Mouse (Mus musculus) liver, embryonic 14.5 days (tissue): ENCODE results near the gene Fam221b. TPM values are rescaled to one million over a fixed set of nuclear protein-coding genes. Genes with fewer than 3 reads are reported as not detected.

ENCODE experiments used
- ATAC-seq: fragments of 200-750 bp; cut with Nextera tagmentation; 2 replicates; pipeline ENCODE4 v1.8.0; 2017; ENCODE audit warnings: moderate number of reproducible peaks, mild to moderate bottlenecking, moderate library complexity; ENCODE audit not compliant: insufficient read depth
- DNase-seq, 3 experiments: peaks; one replicate each; pipeline ENCODE4 v3.0.0-alpha.2; 2012 to 2013; ENCODE audit warnings: low read depth in 3 of 3, low spot score in 3 of 3
- H3K27ac ChIP-seq: fragments of 300-500 bp; sonication (generic); 2 replicates; pipeline ENCODE4 v1.5.1; 2014; ENCODE audit warnings: moderate library complexity, mild to moderate bottlenecking, control low read depth, inconsistent platforms
- H3K27me3 ChIP-seq: fragments of 300-500 bp; sonication (generic); 2 replicates; pipeline ENCODE4 v1.6.1; 2014; ENCODE audit warnings: mild to moderate bottlenecking, low read length, moderate library complexity; ENCODE audit not compliant: control insufficient read depth, insufficient read depth
- H3K36me3 ChIP-seq: fragments of 300-500 bp; sonication (generic); replicated peaks from 2 replicates; pipeline ENCODE4 v1.6.1; 2014; ENCODE audit warnings: low read depth; ENCODE audit not compliant: control insufficient read depth, insufficient read depth
- H3K4me1 ChIP-seq, 2 experiments: fragments of 200-500 bp in 1 of 2; fragments of 300-500 bp in 1 of 2; sonication (generic) in 1 of 2; replicated peaks; 2 replicates each; pipeline ENCODE4 v1.6.1; 2012 to 2014; ENCODE audit warnings: antibody characterized with exemption in 1 of 2, inconsistent platforms in 1 of 2, low read length in 1 of 2; ENCODE audit not compliant: control insufficient read depth in 2 of 2, insufficient read depth in 2 of 2
- H3K4me2 ChIP-seq: fragments of 300-500 bp; sonication (generic); 2 replicates; pipeline ENCODE4 v1.6.1; 2014; ENCODE audit warnings: low read depth, mild to moderate bottlenecking, control low read depth, moderate library complexity
- H3K4me3 ChIP-seq, 2 experiments: fragments of 200-500 bp in 1 of 2; fragments of 300-500 bp in 1 of 2; sonication (generic) in 1 of 2; 2 replicates each; pipeline ENCODE4 v1.5.1; 2012 to 2014; ENCODE audit warnings: low read depth in 2 of 2, low read length in 2 of 2, mild to moderate bottlenecking in 2 of 2, control low read depth in 1 of 2, inconsistent platforms in 1 of 2, moderate library complexity in 1 of 2; ENCODE audit not compliant: insufficient read depth in 1 of 2
- H3K9ac ChIP-seq: fragments of 300-500 bp; sonication (generic); replicated peaks from 2 replicates; pipeline ENCODE4 v1.6.1; 2014; ENCODE audit warnings: mild to moderate bottlenecking, control low read depth, moderate library complexity
- H3K9me3 ChIP-seq: fragments of 300-500 bp; sonication (generic); 2 replicates; pipeline ENCODE4 v1.6.1; 2016; ENCODE audit warnings: low read length, mixed read lengths; ENCODE audit not compliant: control insufficient read depth
- CTCF ChIP-seq: IDR thresholded peaks from 2 replicates; pipeline ENCODE4 v1.5.1; 2016; ENCODE audit warnings: antibody characterized with exemption, low read depth, control low read depth
- EP300 ChIP-seq: IDR thresholded peaks from 2 replicates; pipeline ENCODE4 v1.6.1; 2016; ENCODE audit warnings: antibody characterized with exemption, low read depth
- WGBS: fragments of 180-500 bp; shearing (Covaris S2); extraction: QIAGEN DNeasy Blood & Tissue Kit; methylation state at CpG from one replicate; pipeline ENCODE4 v1.1.7; 2014; ENCODE audit not compliant: insufficient replicate concordance; 5-methylcytosine and 5-hydroxymethylcytosine counted together
- polyA plus RNA-seq, 2 experiments: library from polyadenylated mRNA; depleted of rRNA in 1 of 2; stranded (reverse) in 1 of 2; unstranded in 1 of 2; fragments of >200 nt; fragmentation: Nextera tagmentation in 1 of 2; extraction: Ambion mirVana in 1 of 2; gene quantifications; 2 replicates each; pipeline versions ENCODE4 v1.2.1 to v1.2.3; 2012 to 2014

The Fam221b gene
- polyA plus RNA-seq, 2 experiments, result 0.02 to 1.7 TPM

DNA sequence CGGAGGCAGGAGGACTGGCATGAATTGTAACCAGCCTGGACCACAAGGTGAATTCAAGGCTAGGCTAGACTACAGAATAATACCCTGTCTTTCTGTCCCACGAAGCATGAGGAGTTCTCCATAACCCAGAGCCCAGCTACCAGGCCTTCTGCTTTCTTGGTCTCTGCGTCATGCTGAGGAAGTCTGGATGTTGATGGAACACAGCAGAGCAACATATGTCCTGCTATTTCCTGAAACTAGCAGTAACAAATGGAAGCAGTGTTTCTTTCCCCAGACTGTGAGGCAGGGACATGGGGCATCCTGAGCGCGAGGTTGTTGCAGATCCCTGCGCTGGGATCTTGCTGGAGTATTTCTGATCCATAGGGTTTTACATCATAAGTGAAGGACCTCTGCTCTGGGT, 9.6 kb upstream of the Fam221b start:
- H3K4me2 ChIP-seq, result no peak overlapping the region
- no peak for DNase-seq
- TF ChIP-seq EP300, result no peak
- H3K27ac ChIP-seq, result no peak overlapping the region
- WGBS, result 71% methylated on average over 6 of the region's 6 CpGs
- no peak for ATAC-seq
- no peaks in the 10 kb centered on the region for H3K4me1 ChIP-seq
- no peaks in the 10 kb centered on the region for H3K9me3 ChIP-seq
- H3K9ac ChIP-seq, result no peak overlapping the region
- no peaks in the 10 kb centered on the region for H3K36me3 ChIP-seq
- no peaks in the 10 kb centered on the region for H3K27me3 ChIP-seq
- H3K4me3 ChIP-seq, result no peak overlapping the region

DNA sequence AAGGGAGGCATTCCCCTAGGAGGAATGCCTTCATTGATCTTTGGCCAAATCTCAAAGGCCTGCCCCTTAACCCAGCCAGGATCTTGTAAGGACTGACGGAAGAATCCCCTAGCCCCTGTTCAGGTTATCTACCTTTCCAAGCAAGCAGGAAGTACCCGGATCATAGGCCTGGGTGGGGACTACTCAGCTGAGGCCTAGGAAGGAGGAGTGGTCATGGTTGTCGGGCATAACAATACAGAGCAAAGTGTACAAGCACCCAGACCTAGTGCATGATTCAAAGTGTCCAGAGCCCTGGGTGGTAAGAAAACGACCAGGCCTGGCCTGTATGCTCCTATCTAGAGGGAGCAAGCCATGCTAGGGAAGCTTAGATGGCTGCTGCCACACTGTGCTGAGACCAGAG, 6.7 kb upstream of the Fam221b start:
- H3K9ac ChIP-seq, result no peak overlapping the region
- no peaks in the 10 kb centered on the region; the same call in 1 of the 2 replicates for H3K27me3 ChIP-seq
- TF ChIP-seq CTCF (no peak), EP300 (no peak)
- WGBS, result 55% methylated on average over 4 of the region's 4 CpGs
- no peaks in the 10 kb centered on the region for H3K36me3 ChIP-seq
- no peak for DNase-seq
- no peak overlapping the region for H3K4me3 ChIP-seq
- no peaks in the 10 kb centered on the region for H3K4me1 ChIP-seq
- no peak for ATAC-seq
- H3K9me3 ChIP-seq, result no peaks in the 10 kb centered on the region
- H3K27ac ChIP-seq, result no peak overlapping the region
- H3K4me2 ChIP-seq, result no peak overlapping the region

DNA sequence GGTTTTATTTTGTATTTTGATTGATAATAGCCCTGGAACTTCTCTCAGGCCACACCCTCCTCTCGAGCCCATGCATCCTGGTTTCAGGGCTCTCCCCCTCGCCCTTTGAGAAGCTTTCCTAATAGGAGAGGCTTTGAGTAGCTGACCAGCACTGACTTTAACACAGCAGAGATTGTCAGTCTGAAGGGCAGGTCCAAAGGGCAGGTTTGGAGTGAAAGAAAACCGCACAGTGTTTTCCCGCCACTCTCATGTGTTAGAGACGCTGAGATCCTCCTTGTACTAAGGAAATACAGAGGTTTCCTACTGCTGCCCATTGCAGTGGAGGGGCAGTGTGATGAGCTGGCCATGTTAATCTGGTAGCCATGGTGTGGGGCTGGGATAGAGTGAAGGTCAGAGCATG, 6.0 kb upstream of the Fam221b start:
- Histone ChIP-seq H3K9ac (no peak overlapping the region), H3K36me3 (no peaks in the 10 kb centered on the region), H3K27ac (no peak overlapping the region), H3K27me3 (no peaks in the 10 kb centered on the region; the same call in 1 of the 2 replicates), H3K4me1 (no peaks in the 10 kb centered on the region), H3K4me2 (no peak overlapping the region), H3K9me3 (no peaks in the 10 kb centered on the region), H3K4me3 (no peak overlapping the region)
- DNase-seq (no peak), ATAC-seq (no peak)
- 43% methylated on average over 5 of the region's 5 CpGs for WGBS
- TF ChIP-seq EP300 (no peak), CTCF (no peak)

DNA sequence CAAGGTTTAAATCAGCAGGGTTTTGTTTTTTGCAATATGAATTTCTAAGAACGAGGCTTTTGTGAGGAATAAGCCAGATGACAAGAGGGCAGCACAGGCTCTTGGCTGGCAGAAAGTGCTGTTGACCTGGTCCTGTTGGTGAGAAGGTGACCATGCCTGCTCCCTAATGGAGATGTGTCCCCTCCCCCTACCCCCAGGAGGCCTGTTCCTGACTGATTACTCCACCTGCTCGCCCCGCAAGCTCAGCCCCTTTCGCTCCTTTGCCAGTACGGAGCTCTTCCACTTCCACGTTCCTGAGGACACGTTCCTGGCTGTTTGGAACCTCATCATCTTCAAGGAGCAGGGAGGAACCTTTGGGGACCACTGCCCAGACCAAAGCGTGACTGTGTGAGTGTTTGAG, 4.8 kb upstream of the Fam221b start:
- Histone ChIP-seq H3K9ac (no peak overlapping the region), H3K27ac (no peak overlapping the region), H3K9me3 (no peaks in the 10 kb centered on the region), H3K4me3 (no peak overlapping the region), H3K27me3 (no peaks in the 10 kb centered on the region; the same call in 1 of the 2 replicates), H3K4me1 (peaks cover under 1 to 5% of the 10 kb centered on the region in 2 experiments), H3K4me2 (no peak overlapping the region), H3K36me3 (no peaks in the 10 kb centered on the region)
- no peak for ATAC-seq
- 62% methylated on average over 8 of the region's 8 CpGs for WGBS
- TF ChIP-seq EP300 (no peak), CTCF (no peak)
- DNase-seq, result no peak

DNA sequence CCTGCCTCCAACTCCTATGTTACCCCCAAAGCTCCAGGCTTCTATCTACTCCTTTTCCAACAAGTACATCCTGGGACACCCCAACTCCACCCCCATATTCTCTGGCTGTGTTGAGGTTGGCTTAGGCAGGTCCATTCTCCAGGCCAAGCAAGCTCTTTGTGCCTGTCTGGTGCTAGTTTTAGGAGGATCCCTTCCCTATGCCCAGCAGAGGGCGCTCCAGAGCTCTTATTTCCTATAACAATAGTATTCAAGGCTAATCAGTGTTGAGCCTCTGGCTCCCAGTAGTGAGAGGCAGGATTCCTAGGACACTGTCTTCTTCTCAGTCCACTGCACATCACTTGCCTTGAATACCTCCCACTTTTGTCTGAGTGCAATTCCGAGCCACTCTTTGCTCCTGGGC, 3.1 kb upstream of the Fam221b start:
- no peak for TF ChIP-seq EP300
- peak; percentile 86 for TF ChIP-seq CTCF

More for the DNA sequence above, 3.1 kb upstream of the Fam221b start:
- Histone ChIP-seq H3K9ac (no peak overlapping the region), H3K9me3 (no peaks in the 10 kb centered on the region), H3K27me3 (no peaks in the 10 kb centered on the region; the same call in 1 of the 2 replicates), H3K4me2 (no peak overlapping the region), H3K27ac (no peak overlapping the region), H3K4me3 (no peak overlapping the region), H3K36me3 (no peaks in the 10 kb centered on the region), H3K4me1 (peaks cover 5 to 9% of the 10 kb centered on the region in 2 experiments)
- WGBS, result 4% methylated on average over 2 of the region's 2 CpGs
- ATAC-seq (no peak), DNase-seq (peak; percentile 67 to 75 (median 68))
